Mouse (Mus musculus) neural tube, embryonic 12.5 days (tissue): Measurements from ENCODE around the gene Gcnt2. TPM values are rescaled to one million over a fixed set of nuclear protein-coding genes. Genes with fewer than 3 reads are reported as not detected.
"Not testable (repeated sequence)": the region's sequence is repeated elsewhere in the genome, so short reads cannot be mapped to it uniquely, and the experiment has no call there.

ENCODE experiments used
- ATAC-seq: fragments of 200-750 bp; cut with Nextera tagmentation; 2 replicates; pipeline ENCODE4 v1.8.0; 2017; ENCODE audit warnings: low read depth, mild to moderate bottlenecking, moderate TSS enrichment, moderate library complexity; ENCODE audit not compliant: low FRiP score
- H3K27ac ChIP-seq: fragments of 300-500 bp; sonication (generic); 2 replicates; pipeline ENCODE4 v1.5.1; 2016
- H3K27me3 ChIP-seq: fragments of 300-500 bp; sonication (generic); replicated peaks from 2 replicates; pipeline ENCODE4 v1.6.1; 2016; ENCODE audit warnings: mild to moderate bottlenecking
- H3K36me3 ChIP-seq: fragments of 300-500 bp; sonication (generic); 2 replicates; pipeline ENCODE4 v1.6.1; 2016; ENCODE audit warnings: mild to moderate bottlenecking
- H3K4me1 ChIP-seq: fragments of 300-500 bp; sonication (generic); 2 replicates; pipeline ENCODE4 v1.6.1; 2016
- H3K4me2 ChIP-seq: fragments of 300-500 bp; sonication (generic); replicated peaks from 2 replicates; pipeline ENCODE4 v1.6.1; 2016; ENCODE audit warnings: mild to moderate bottlenecking
- H3K4me3 ChIP-seq: fragments of 300-500 bp; sonication (generic); 2 replicates; pipeline ENCODE4 v1.5.1; 2016
- H3K9ac ChIP-seq: fragments of 300-500 bp; sonication (generic); 2 replicates; pipeline ENCODE4 v1.6.1; 2016; ENCODE audit warnings: mild to moderate bottlenecking
- H3K9me3 ChIP-seq: fragments of 300-500 bp; sonication (generic); 2 replicates; pipeline ENCODE4 v1.6.1; 2016; ENCODE audit warnings: mild to moderate bottlenecking
- WGBS: fragments of 180-500 bp; shearing (Covaris S2); methylation state at CpG from one replicate; pipeline ENCODE4 v1.1.7; 2016; 5-methylcytosine and 5-hydroxymethylcytosine counted together
- microRNA-seq: library from miRNA; unstranded; fragments of <30 nt; microRNA quantifications from one replicate; pipeline ENCODE4, GENCODE M21; 2017
- polyA plus RNA-seq: library from polyadenylated mRNA; unstranded; fragments of >200 nt; fragmentation: Nextera tagmentation; extraction: Ambion mirVana; gene quantifications from 2 replicates; pipeline ENCODE4 v1.2.1, GENCODE M21; 2016

Gene Gcnt2
- polyA plus RNA-seq, 1 experiment from 2014 or later = 4.7 TPM

DNA sequence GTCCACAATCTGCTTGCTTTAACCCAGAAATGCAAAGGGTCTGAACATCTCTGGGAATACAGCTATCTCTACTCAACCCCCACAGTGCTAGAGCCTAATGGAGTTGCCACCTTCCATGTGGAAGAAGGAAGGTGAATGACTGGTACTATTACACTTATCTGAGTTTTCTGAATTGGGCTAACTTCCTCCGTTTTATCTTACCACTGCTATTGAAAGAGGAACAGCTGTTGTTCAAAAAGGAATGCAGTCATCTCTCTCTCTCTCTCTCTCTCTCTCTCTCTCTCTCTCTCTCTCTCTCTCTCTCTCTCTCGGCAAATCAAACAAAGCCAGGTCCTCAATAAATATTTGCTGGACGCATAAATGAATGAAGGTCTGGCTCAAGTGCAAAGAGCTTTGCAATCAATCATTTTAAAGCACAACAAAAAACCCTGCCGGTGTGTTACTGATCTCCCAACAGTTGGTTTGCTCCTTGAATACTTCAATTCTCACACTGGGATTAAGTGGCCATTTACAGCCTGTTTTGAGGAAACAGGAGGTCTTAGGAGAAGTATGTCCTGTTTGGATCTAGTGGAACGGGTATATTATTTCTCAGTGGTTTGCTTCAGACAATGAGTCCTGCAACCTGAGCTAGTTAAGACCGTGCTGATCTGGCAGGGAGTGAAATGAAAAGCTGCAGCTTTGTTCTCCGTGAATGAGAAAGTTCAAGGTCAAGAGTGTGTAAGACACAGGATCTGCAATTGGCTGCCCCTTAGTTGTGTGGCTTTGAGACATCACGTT lies 135.1 kb downstream of the Gcnt2 start:
- no peak overlapping the region for H3K27ac ChIP-seq
- no peaks in the 10 kb centered on the region for H3K9me3 ChIP-seq
- ATAC-seq = no peak
- H3K4me3 ChIP-seq = no peak overlapping the region
- H3K4me1 ChIP-seq = no peaks in the 10 kb centered on the region
- no peaks in the 10 kb centered on the region for H3K36me3 ChIP-seq
- H3K9ac ChIP-seq = no peak overlapping the region
- H3K4me2 ChIP-seq = no peak overlapping the region
- 22% methylated on average over 8 of the region's 8 CpGs for WGBS
- H3K27me3 ChIP-seq = no peaks in the 10 kb centered on the region

DNA sequence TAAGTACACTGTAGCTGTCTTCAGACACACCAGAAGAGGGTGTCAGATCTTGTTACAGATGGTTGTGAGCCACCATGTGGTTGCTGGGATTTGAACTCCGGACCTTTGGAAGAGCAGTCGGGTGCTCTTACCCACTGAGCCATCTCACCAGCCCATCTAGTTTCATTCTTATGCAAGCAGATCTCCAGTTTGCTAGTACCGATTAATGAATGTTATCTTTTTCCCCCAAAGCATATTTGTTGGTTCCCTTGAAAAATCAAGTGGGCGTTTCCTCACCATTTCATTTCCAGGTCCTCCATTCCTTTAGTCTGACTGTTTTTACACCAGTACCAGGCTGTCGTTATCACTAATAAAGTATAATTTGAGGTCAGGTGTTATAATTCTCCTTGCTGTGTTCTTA lies 139.0 kb downstream of the Gcnt2 start:
- H3K36me3 ChIP-seq, H3K4me3 ChIP-seq, H3K27ac ChIP-seq, H3K9me3 ChIP-seq, H3K4me2 ChIP-seq, ATAC-seq, H3K9ac ChIP-seq, H3K27me3 ChIP-seq: not testable (repeated sequence)
- peaks cover 13% of the 10 kb centered on the region for H3K4me1 ChIP-seq
- 88% methylated on average over 5 of the region's 5 CpGs for WGBS

DNA sequence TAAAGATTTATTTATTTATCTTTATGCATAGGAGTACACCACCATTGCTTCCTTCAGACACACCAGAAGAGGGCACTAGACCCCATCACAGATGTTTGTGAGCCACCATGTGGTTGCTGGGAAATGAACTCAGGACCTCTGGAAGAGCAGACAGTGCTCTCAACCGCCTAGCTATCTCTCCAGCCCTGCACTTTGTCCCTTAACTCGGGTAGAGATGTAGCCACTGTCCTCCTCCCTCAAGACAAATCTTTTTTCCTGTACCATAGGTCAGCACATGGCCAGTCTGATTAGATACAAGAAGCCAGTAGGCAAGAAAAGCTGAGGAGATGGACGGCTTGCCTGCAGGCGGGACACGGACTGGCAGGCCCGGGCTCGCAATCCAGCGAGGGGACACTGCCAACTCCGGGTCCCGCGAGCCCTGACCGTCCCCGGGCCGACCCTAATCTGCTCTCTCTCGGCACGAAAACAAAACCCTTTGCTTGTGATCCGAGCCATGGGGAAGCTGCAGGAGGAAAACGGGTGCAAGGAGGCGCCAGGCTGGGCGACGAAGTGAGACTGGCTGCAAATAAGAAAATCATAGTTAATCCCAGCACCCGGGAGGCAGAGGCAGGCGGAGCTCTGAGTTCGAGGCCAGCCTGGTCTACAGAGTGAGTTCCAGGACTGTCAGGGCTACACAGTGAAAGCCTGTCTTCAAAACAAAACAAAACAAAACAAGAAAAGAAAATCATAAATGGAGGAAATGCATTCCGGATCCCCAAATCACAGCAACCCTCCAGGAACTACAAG lies 140.8 kb downstream of the Gcnt2 start:
- peak; percentile 61 for ATAC-seq
- H3K27ac ChIP-seq = peak overlapping the region; percentile 70
- peaks cover 13% of the 10 kb centered on the region for H3K4me1 ChIP-seq
- H3K36me3 ChIP-seq = peaks cover 8% of the 10 kb centered on the region
- H3K27me3 ChIP-seq = no peaks in the 10 kb centered on the region
- peak overlapping the region; percentile 89 for H3K4me3 ChIP-seq
- 2% methylated on average over 25 of the region's 25 CpGs for WGBS
- H3K9ac ChIP-seq = peak overlapping the region; percentile 66
- H3K9me3 ChIP-seq = no peaks in the 10 kb centered on the region
- H3K4me2 ChIP-seq = peak overlapping the region; percentile 85

DNA sequence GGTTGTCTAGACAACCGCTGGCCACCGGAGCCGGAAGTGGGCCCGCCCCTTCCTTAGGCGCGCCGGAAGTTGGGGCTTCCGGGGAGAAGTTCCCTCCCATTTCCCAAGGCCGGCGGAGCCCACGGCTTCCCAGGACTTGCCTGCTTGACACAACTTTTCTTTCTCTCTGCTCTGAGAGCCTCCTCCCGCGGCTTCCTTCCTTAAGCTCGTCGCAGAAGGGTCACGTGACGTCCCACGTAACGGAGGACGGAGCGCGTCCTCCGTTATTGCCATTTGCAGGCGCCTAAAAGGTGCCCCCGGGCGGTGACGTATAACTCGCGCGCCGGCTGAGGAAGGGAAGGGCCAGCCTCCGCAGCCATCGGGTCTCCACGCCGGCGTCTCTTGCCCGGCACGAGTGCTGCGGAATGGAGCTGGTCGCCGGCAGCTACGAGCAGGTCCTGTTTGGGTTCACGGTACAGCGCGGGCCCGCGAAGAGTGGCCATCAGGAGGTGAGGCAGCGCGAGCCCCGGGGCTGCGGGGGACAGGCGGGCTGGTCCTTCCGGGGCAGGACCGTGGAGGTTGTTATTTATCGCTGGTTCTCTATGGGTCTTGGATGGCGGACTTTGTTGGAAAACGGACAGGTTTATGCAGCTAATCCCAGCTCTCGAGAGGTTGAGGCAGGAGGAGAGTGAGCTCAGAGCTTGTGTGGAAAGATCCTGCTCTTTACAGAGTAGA lies 141.5 kb downstream of the Gcnt2 start, which contains the start of gene Pak1ip1:
Gene Pak1ip1 (plus strand): TSS at position 98 of the 714 bp plus-strand sequence.
- peaks cover 13% of the 10 kb centered on the region for H3K4me1 ChIP-seq
- H3K9me3 ChIP-seq = no peaks in the 10 kb centered on the region
- WGBS = under 1% methylated on average over 58 of the region's 58 CpGs
- H3K36me3 ChIP-seq = peaks cover 15% of the 10 kb centered on the region
- no peaks in the 10 kb centered on the region for H3K27me3 ChIP-seq
- peak; percentile 96 for ATAC-seq
- peak within 1 kb of the TSS; percentile 91 for H3K27ac ChIP-seq
- H3K4me3 ChIP-seq = peak within 1 kb of the TSS; percentile 89
- peak within 1 kb of the TSS; percentile 78 for H3K9ac ChIP-seq
- peak within 1 kb of the TSS; percentile 85 for H3K4me2 ChIP-seq

GRCm38 (mm10) chr13:41002001-41002400 lies 142.4 kb downstream of the Gcnt2 start:
- no peaks in the 10 kb centered on the region for H3K9me3 ChIP-seq
- peaks cover 13% of the 10 kb centered on the region for H3K4me1 ChIP-seq
- no peak for ATAC-seq
- no peak overlapping the region for H3K4me3 ChIP-seq
- H3K4me2 ChIP-seq = peak overlapping the region; percentile 85
- no peak overlapping the region for H3K27ac ChIP-seq
- no peak overlapping the region for H3K9ac ChIP-seq
- peaks cover 24% of the 10 kb centered on the region for H3K36me3 ChIP-seq
- WGBS = 88% methylated on average over 5 of the region's 5 CpGs
- no peaks in the 10 kb centered on the region for H3K27me3 ChIP-seq

- Histone ChIP-seq H3K36me3 (peaks cover 65% of the 10 kb centered on the region), H3K27ac (no peak overlapping the region), H3K27me3 (no peaks in the 10 kb centered on the region), H3K4me3 (no peak overlapping the region), H3K4me1 (peaks cover 7% of the 10 kb centered on the region; the same call in 1 of the 2 replicates), H3K9me3 (no peaks in the 10 kb centered on the region), H3K4me2 (no peak overlapping the region), H3K9ac (no peak overlapping the region)
- 96% methylated on average over 4 of the region's 4 CpGs for WGBS
- no peak for ATAC-seq
These were observed 146.7 kb downstream of the Gcnt2 start for GRCm38 (mm10) chr13:41006244-41006643.

DNA sequence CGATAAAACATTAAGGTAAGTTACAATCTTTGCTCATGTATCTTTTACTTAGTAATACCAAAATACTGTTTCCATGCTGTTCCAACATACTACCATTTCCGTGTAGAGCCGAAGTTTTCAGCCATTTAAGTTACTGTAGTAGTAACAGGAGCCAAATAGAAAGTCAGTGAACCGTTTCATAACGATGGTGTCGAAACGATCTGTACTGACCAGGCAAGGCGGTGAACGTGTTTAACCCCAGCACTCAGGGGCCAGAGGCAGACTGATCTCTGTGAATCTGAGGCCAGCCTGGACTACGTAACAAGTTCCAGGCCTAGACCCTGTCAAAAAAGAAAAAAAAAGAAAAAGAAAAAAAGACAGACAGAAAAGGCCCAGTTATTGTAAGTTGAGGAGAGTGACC lies 148.7 kb downstream of the Gcnt2 start:
- no peaks in the 10 kb centered on the region for H3K4me1 ChIP-seq
- H3K4me2 ChIP-seq = no peak overlapping the region
- no peaks in the 10 kb centered on the region for H3K27me3 ChIP-seq
- no peak overlapping the region for H3K4me3 ChIP-seq
- ATAC-seq = no peak
- H3K9ac ChIP-seq = no peak overlapping the region
- peaks cover 81% of the 10 kb centered on the region for H3K36me3 ChIP-seq
- no peaks in the 10 kb centered on the region for H3K9me3 ChIP-seq
- H3K27ac ChIP-seq = no peak overlapping the region
- 94% methylated on average over 10 of the region's 10 CpGs for WGBS

DNA sequence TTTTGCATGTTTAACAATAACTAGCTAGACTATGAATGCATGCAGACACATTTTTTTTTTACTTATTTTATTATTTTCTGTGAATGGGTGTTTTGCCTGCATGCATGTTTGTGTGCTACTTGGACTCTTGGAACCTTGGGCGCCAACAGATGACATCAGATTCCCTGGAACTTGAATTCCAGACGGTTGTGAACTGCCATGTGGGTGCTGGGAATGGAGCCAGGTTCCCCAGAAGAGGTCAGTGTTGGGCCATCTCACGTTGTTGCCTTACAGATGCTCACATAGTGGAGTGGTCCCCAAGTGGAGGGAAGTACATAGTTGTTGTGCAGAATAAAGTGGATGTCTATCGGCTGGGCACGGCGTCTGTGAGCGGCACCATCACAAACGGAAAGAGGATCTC lies 149.4 kb downstream of the Gcnt2 start:
- Histone ChIP-seq H3K4me2 (no peak overlapping the region), H3K36me3 (peaks cover 84% of the 10 kb centered on the region), H3K27me3 (no peaks in the 10 kb centered on the region), H3K9ac (no peak overlapping the region), H3K27ac (no peak overlapping the region), H3K9me3 (no peaks in the 10 kb centered on the region), H3K4me1 (no peaks in the 10 kb centered on the region), H3K4me3 (no peak overlapping the region)
- 89% methylated on average over 8 of the region's 8 CpGs for WGBS
- ATAC-seq = no peak

Small RNA genes within 50 kb of the gene (microRNA-seq; reads per million reads assigned to microRNA genes)
- not detected for gene Mir5124a

Other genes with a start within 250 kb of the Gcnt2 start
- 15.5 and 21.6 TPM in 2 replicates for gene Tfap2a, start 121.4 kb upstream of the Gcnt2 start, polyA plus RNA-seq
- 71.9 and 75.2 TPM in 2 replicates for gene Pak1ip1, start 141.3 kb downstream of the Gcnt2 start, polyA plus RNA-seq
- gene Tmem14c, start 156.5 kb downstream of the Gcnt2 start, polyA plus RNA-seq = 148 and 166 TPM in 2 replicates
- gene Mak, start 220.0 kb downstream of the Gcnt2 start, polyA plus RNA-seq = 0.29 and 0.40 TPM in 2 replicates